Mouse (Mus musculus): Measurements from ENCODE around the gene Col8a2. TPM values are rescaled to one million over a fixed set of nuclear protein-coding genes. Genes with fewer than 3 reads are reported as not detected.
A peak's percentile ranks its signal among the peaks of the same experiment; 100 is the strongest.

Col8a2 gene
- polyA plus RNA-seq, 1 experiment from 2014 or later: 5.8 TPM

DNA sequence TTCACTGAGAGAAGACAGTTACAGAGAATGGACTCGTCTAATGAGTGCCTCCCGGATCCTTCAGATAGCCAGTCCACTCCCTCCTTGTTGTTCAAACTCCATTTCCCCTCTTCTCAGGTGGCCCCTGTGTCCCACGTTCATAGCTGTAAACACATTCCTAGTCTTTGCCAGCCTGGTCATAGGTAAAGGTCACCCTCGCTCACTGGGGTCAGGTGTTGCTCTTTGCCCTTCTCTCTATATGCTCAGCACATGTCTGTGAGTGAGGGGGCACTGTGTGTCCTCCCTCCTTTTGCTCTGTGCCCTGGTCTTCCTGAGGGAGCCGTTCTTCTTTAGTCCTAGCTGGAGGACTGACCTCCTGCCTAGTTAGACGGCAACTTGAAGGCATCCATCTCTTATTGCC, 33.2 kb downstream of the Col8a2 start:
- H3K4me1 ChIP-seq (ENCODE audit: control insufficient read depth, insufficient read depth, low read depth, low read length): peaks cover 14% of the 10 kb centered on the region
- no peak overlapping the region for H3K27ac ChIP-seq (ENCODE audit: low read depth, low read length)
- H3K9ac ChIP-seq (ENCODE audit: low read depth, low read length): no peak overlapping the region
- H3K36me3 ChIP-seq (ENCODE audit: control insufficient read depth, insufficient read depth, low read length): peaks cover 22% of the 10 kb centered on the region
- no peak for ATAC-seq
- no peak overlapping the region for H3K4me3 ChIP-seq (ENCODE audit: low read length)
- peaks cover 6% of the 10 kb centered on the region; the same call in 1 of the 2 replicates for H3K27me3 ChIP-seq (replicated peaks; ENCODE audit: control insufficient read depth, insufficient read depth, low read length)
- WGBS: 93% methylated on average over 6 of the region's 6 CpGs
- no peaks in the 10 kb centered on the region for H3K9me3 ChIP-seq (ENCODE audit: control insufficient read depth, low read length)
- H3K4me2 ChIP-seq (ENCODE audit: low read length): no peak overlapping the region

DNA sequence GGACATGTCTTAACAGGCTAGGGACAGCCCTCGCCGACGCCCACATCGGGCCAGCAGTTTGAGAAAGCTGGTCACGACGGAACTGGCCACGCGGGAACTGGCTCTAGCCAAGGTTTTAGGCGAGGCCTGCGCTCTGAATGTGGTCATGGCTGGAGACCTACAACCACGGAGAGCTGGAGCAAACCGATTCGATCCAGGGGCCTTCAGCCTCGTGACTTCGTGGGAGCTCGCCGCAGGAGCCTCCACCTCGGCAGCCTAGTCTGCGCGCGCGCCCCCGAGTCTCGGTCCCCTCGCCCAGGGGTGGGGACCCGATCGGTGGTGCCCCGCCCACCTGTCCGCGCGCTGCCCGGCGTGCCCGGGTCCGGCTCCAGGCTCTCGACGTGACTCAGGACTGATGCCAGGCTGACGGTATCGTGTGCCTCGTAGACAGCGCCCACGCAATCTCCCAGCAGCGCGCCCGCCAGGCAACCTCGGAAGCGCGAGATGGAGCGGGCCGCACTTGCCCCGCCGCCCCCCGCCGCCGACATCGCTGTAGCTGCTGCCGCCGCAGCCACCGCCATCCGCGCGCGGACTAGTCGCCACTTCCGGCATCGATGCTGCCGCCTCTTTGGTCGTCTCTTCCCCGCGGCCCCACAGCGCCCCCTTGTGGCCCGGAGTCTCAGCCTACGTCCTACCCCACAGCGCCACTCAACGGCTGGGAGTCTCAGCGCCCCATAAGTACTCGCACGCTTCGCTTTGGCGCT, 34.7 kb downstream of the Col8a2 start, which contains the start of gene Adprhl2:
Gene Adprhl2, minus strand, starts transcription at position 593 of the 743 bp plus-strand sequence.
- H3K4me3 ChIP-seq (ENCODE audit: low read length): peak within 1 kb of the TSS; percentile 53
- peaks cover 22% of the 10 kb centered on the region for H3K4me1 ChIP-seq (ENCODE audit: control insufficient read depth, insufficient read depth, low read depth, low read length)
- peak within 1 kb of the TSS; percentile 86 for H3K27ac ChIP-seq (ENCODE audit: low read depth, low read length)
- peaks cover 6% of the 10 kb centered on the region; the same call in 1 of the 2 replicates for H3K27me3 ChIP-seq (replicated peaks; ENCODE audit: control insufficient read depth, insufficient read depth, low read length)
- no peaks in the 10 kb centered on the region for H3K9me3 ChIP-seq (ENCODE audit: control insufficient read depth, low read length)
- WGBS: under 1% methylated on average over 79 of the region's 80 CpGs
- ATAC-seq: peak; percentile 90
- peaks cover 13% of the 10 kb centered on the region for H3K36me3 ChIP-seq (ENCODE audit: control insufficient read depth, insufficient read depth, low read length)
- peak within 1 kb of the TSS; percentile 78 for H3K4me2 ChIP-seq (ENCODE audit: low read length)
- peak within 1 kb of the TSS; percentile 82 for H3K9ac ChIP-seq (ENCODE audit: low read depth, low read length)

DNA sequence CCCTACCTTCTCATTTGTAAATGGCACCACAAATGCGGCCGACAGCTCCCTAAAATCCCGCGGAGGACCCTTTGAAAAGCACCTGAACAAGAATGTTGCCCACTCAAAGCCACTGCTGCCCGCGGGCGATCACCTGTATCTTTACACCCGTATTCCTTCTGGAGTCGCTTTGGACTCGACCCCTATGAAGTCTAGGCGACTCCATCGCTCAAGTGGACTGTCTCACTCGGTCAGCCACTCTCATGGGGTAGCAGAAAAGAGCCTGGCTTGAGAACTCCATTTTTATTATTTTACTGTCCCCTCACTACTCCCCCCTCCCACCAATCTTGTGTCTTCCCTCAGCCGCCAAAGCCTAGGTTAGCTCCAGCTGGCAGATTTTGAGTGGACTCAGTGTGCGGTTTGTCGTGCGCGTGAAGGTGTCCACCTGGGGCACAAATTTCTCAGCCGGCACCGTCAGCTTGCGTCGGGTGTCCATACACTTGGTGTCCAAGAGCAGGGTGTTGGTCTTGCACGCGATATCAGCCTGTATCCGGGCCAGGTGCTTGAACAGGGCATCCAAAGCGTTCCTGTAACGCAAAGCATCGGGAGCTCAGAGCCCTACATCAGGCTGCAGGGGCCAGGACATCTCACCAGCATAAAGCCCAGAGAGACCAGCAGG, 35.4 kb downstream of the Col8a2 start:
- H3K4me1 ChIP-seq (ENCODE audit: control insufficient read depth, insufficient read depth, low read depth, low read length): peaks cover 22% of the 10 kb centered on the region
- peaks cover 6% of the 10 kb centered on the region; the same call in 1 of the 2 replicates for H3K27me3 ChIP-seq (replicated peaks; ENCODE audit: control insufficient read depth, insufficient read depth, low read length)
- ATAC-seq: peak; percentile 41; the same call in 1 of the 2 replicates
- H3K36me3 ChIP-seq (ENCODE audit: control insufficient read depth, insufficient read depth, low read length): peaks cover 9% of the 10 kb centered on the region
- WGBS: 52% methylated on average over 28 of the region's 28 CpGs
- peak overlapping the region; percentile 53 for H3K4me3 ChIP-seq (ENCODE audit: low read length)
- peak overlapping the region; percentile 47; the same call in 1 of the 2 replicates for H3K9ac ChIP-seq (ENCODE audit: low read depth, low read length)
- H3K9me3 ChIP-seq (ENCODE audit: control insufficient read depth, low read length): no peaks in the 10 kb centered on the region
- H3K4me2 ChIP-seq (ENCODE audit: low read length): peak overlapping the region; percentile 61
- H3K27ac ChIP-seq (ENCODE audit: low read depth, low read length): no peak overlapping the region

DNA sequence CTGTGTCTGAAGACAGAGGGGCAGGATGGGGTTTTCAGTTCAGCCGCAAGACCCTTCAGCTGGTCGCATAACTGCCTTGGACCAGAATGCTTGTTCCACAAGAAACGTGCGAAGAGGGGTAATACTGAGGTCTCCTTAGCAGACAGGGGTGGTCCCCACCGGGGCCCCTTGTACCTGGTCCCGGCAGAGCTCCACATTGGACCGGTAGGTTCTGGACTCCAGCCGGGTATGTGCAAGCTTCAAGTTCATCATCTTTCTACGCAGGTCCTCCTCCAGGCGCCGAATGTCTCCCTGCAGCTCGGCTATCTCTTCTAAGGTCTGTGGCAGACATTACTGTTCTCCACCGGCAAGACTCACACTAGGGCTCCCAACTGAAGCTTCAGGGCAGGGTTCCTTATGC, 36.1 kb downstream of the Col8a2 start:
- H3K27me3 ChIP-seq (replicated peaks; ENCODE audit: control insufficient read depth, insufficient read depth, low read length): peaks cover 6% of the 10 kb centered on the region; the same call in 1 of the 2 replicates
- peaks cover 22% of the 10 kb centered on the region for H3K4me1 ChIP-seq (ENCODE audit: control insufficient read depth, insufficient read depth, low read depth, low read length)
- H3K4me3 ChIP-seq (ENCODE audit: low read length): no peak overlapping the region
- peaks cover 6% of the 10 kb centered on the region for H3K36me3 ChIP-seq (ENCODE audit: control insufficient read depth, insufficient read depth, low read length)
- no peak overlapping the region for H3K9ac ChIP-seq (ENCODE audit: low read depth, low read length)
- H3K27ac ChIP-seq (ENCODE audit: low read depth, low read length): no peak overlapping the region
- H3K9me3 ChIP-seq (ENCODE audit: control insufficient read depth, low read length): no peaks in the 10 kb centered on the region
- no peak overlapping the region for H3K4me2 ChIP-seq (ENCODE audit: low read length)
- WGBS: 93% methylated on average over 13 of the region's 13 CpGs
- ATAC-seq: no peak

DNA sequence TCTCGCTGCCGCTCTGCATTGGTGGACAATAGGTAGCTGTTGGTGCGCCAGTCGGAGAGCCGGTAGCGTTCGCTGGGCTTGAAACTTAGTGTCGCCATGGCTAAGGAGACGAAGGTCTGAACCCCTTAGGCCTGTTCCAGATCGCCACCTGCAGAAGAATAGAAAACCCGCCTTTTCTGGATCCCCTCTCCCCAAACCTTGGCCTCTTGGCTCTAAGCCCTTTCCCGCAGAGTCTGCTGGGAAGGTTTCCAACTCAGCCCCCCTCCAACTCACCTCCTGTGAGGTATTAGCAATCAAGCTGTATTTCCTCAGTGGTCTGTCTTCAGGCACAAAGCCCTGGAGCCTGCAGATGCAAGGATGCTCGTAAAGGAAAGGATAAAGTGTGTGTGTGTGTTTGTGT, 38.3 kb downstream of the Col8a2 start:
- Histone ChIP-seq H3K4me3 (ENCODE audit: low read length) (no peak overlapping the region), H3K4me1 (ENCODE audit: control insufficient read depth, insufficient read depth, low read depth, low read length) (peaks cover 22% of the 10 kb centered on the region), H3K27ac (ENCODE audit: low read depth, low read length) (no peak overlapping the region), H3K27me3 (replicated peaks; ENCODE audit: control insufficient read depth, insufficient read depth, low read length) (peaks cover 6% of the 10 kb centered on the region; the same call in 1 of the 2 replicates), H3K4me2 (ENCODE audit: low read length) (peak overlapping the region; percentile 46), H3K9ac (ENCODE audit: low read depth, low read length) (peak overlapping the region; percentile 33), H3K36me3 (ENCODE audit: control insufficient read depth, insufficient read depth, low read length) (no peaks in the 10 kb centered on the region), H3K9me3 (ENCODE audit: control insufficient read depth, low read length) (no peaks in the 10 kb centered on the region)
- 20% methylated on average over 13 of the region's 13 CpGs for WGBS
- ATAC-seq: no peak

DNA sequence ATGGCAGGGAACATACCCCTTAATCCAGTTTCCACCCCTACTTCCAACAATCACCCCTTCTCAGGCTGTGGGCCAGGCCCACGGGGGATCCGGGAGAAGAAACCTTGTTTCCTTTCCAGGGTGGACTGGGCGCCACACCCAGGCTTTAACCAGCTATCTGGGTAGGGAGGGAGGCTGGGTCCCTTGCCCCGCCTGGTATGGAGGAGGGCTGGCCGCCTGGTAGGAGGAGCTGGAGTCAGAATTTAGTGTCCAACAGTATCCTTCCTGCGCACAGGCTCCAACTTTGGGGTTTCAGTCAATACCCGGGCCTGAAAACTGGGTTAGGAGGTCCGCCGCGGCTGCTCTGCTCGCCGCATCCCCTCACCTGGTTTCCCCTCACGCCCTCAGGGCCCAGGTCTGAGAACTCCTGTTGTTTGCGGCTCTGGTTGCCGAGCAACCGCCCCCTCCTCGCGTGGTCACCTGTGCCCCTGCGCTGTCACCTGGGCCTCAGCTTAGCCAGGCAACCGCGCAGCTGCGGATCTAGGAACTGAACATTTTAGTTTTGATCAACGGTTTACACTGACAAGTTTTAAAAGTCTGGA, 38.8 kb downstream of the Col8a2 start, which contains the start of gene Tekt2:
Gene Tekt2, minus strand, starts transcription at position 408 of the 581 bp plus-strand sequence.
- 9% methylated on average over 23 of the region's 23 CpGs for WGBS
- H3K27me3 ChIP-seq (replicated peaks; ENCODE audit: control insufficient read depth, insufficient read depth, low read length): peaks cover 6% of the 10 kb centered on the region; the same call in 1 of the 2 replicates
- ATAC-seq: no peak
- no peaks in the 10 kb centered on the region for H3K36me3 ChIP-seq (ENCODE audit: control insufficient read depth, insufficient read depth, low read length)
- no peaks in the 10 kb centered on the region for H3K9me3 ChIP-seq (ENCODE audit: control insufficient read depth, low read length)
- H3K9ac ChIP-seq (ENCODE audit: low read depth, low read length): peak within 1 kb of the TSS; percentile 33
- H3K4me2 ChIP-seq (ENCODE audit: low read length): peak within 1 kb of the TSS; percentile 46
- H3K4me3 ChIP-seq (ENCODE audit: low read length): no peak within 1 kb of the TSS
- peaks cover 17% of the 10 kb centered on the region for H3K4me1 ChIP-seq (ENCODE audit: control insufficient read depth, insufficient read depth, low read depth, low read length)
- H3K27ac ChIP-seq (ENCODE audit: low read depth, low read length): no peak within 1 kb of the TSS

DNA sequence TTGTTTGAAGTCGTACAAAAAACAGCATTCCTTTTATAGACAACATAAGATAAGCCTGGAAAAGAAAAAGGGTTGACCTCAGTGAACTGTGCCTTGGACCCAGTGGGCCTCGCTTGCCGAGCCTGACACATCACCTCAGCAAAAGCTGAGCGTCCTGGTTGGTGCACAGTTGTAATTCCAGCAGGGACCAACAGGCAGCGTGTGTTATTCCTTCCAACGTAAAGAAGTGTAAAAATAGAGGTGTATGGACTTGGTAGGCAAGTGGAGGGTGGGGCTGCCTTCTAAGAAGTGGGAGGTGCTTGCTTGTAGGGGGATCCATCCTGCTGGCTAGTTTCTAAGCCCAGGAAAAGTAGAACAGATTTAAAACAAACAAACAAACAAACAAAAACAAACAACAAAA, 39.4 kb downstream of the Col8a2 start:
- peaks cover 6% of the 10 kb centered on the region; the same call in 1 of the 2 replicates for H3K27me3 ChIP-seq (replicated peaks; ENCODE audit: control insufficient read depth, insufficient read depth, low read length)
- H3K9me3 ChIP-seq (ENCODE audit: control insufficient read depth, low read length): no peaks in the 10 kb centered on the region
- no peak for ATAC-seq
- H3K4me3 ChIP-seq (ENCODE audit: low read length): no peak overlapping the region
- H3K9ac ChIP-seq (ENCODE audit: low read depth, low read length): no peak overlapping the region
- no peaks in the 10 kb centered on the region for H3K36me3 ChIP-seq (ENCODE audit: control insufficient read depth, insufficient read depth, low read length)
- peaks cover 13% of the 10 kb centered on the region for H3K4me1 ChIP-seq (ENCODE audit: control insufficient read depth, insufficient read depth, low read depth, low read length)
- H3K27ac ChIP-seq (ENCODE audit: low read depth, low read length): no peak overlapping the region
- H3K4me2 ChIP-seq (ENCODE audit: low read length): no peak overlapping the region
- WGBS: 27% methylated on average over 6 of the region's 6 CpGs

DNA sequence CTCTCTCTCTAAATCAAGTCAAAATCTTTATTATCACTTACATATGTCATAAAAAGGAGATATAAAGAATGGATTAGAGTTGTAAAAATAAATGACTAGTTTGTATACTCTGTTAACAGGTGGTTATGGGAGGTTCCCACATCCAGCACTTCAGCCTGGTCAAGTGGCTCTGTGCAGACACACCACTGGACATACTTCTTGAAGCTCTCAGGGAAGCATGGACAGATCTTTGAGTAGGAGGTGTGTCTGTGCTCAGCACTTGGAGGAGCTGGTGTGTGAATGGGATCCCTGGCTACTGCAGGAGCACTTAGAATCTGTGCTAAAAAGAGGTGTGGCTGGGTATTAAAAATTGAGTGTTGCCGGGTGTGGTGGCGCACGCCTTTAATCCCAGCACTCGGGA, 43.7 kb downstream of the Col8a2 start:
- Histone ChIP-seq H3K36me3 (ENCODE audit: control insufficient read depth, insufficient read depth, low read length) (no peaks in the 10 kb centered on the region), H3K27ac (ENCODE audit: low read depth, low read length) (no peak overlapping the region), H3K4me3 (ENCODE audit: low read length) (no peak overlapping the region), H3K27me3 (replicated peaks; ENCODE audit: control insufficient read depth, insufficient read depth, low read length) (no peaks in the 10 kb centered on the region), H3K9ac (ENCODE audit: low read depth, low read length) (no peak overlapping the region), H3K9me3 (ENCODE audit: control insufficient read depth, low read length) (no peaks in the 10 kb centered on the region), H3K4me2 (ENCODE audit: low read length) (no peak overlapping the region), H3K4me1 (ENCODE audit: control insufficient read depth, insufficient read depth, low read depth, low read length) (peaks cover 3% of the 10 kb centered on the region)
- 91% methylated on average over 4 of the region's 4 CpGs for WGBS
- ATAC-seq: no peak

DNA sequence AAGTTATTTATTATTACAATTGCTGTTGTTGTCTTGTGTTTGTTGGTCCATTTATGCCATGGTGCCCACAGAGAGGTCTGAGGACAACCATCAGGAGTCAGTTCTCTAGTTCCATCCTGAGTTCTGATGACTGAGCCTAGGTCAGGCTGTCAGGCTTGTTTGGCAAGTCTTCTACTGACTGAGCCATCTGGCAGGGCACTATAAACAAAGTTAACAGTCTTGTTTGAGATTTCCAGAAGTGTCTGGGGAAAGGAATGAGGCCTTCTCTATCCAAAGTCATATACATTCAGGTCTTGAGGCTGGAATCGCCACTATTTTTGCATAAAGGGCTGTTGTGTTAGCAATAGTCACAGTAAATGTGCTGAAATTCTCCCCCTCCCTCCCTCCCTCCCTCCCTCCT, 45.2 kb downstream of the Col8a2 start:
- Histone ChIP-seq H3K36me3 (ENCODE audit: control insufficient read depth, insufficient read depth, low read length) (no peaks in the 10 kb centered on the region), H3K9me3 (ENCODE audit: control insufficient read depth, low read length) (no peaks in the 10 kb centered on the region), H3K9ac (ENCODE audit: low read depth, low read length) (no peak overlapping the region), H3K4me2 (ENCODE audit: low read length) (no peak overlapping the region), H3K4me1 (ENCODE audit: control insufficient read depth, insufficient read depth, low read depth, low read length) (no peaks in the 10 kb centered on the region), H3K4me3 (ENCODE audit: low read length) (no peak overlapping the region), H3K27ac (ENCODE audit: low read depth, low read length) (no peak overlapping the region), H3K27me3 (replicated peaks; ENCODE audit: control insufficient read depth, insufficient read depth, low read length) (no peaks in the 10 kb centered on the region)
- WGBS: 65% methylated on average over 1 of the region's 1 CpGs
- ATAC-seq: no peak

All from hindbrain, embryonic 16.5 days (tissue).